ENCODE assay signal across 29 mouse cellular contexts in the genomic region with DNA sequence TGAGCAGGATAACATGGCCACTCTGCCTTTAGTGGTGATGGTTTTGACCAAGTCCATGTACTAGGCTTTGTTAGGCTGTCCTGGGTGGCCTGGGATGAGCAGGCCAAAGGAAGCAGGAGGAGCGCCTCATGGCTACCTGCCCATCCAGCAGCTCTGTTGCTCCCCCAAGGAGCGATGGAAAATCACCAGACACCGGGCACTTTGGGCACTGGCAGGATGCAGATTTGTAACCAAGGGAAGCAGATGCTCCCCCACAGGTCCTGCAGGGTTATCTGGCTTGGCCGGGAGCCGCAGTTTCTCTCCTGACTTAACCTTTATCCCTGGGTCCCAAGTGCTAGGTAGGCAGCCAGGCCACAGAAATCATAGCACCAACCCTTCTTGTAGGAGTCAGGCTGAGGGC. TPM values are rescaled to one million over a fixed set of nuclear protein-coding genes. Genes with fewer than 3 reads are reported as not detected.
DNase-seq lines count a peak whose midpoint lies in the region; ATAC-seq lines count a peak whose summit lies in the region.
"Had no signal": no experiment of that assay in that cellular context is flagged by ENCODE, and none has a peak within 500 bp of the region (broad histone marks: within the 10 kb centered on the region; RNA-seq: fewer than 3 reads in every experiment).

No protein-coding gene starts in this region.

- H3K27me3 ChIP-seq in midbrain, embryonic 15.5 days (replicated peaks) = no peaks in the 10 kb centered on the region
- H3K27me3 ChIP-seq: embryonic facial prominence, embryonic 12.5 days; forebrain, embryonic 12.5 days; limb, embryonic 12.5 days had no signal

- no peak overlapping the region for H3K9ac ChIP-seq in midbrain, embryonic 15.5 days
- H3K9ac ChIP-seq: embryonic facial prominence, embryonic 12.5 days; forebrain, embryonic 12.5 days; heart, embryonic 12.5 days; limb, embryonic 12.5 days; liver, postnatal 0 days had no signal

- WGBS in midbrain, embryonic 15.5 days = 89% methylated on average over 5 of the region's 5 CpGs

- no peak overlapping the region for H3K4me2 ChIP-seq in midbrain, embryonic 15.5 days
- H3K4me2 ChIP-seq: embryonic facial prominence, embryonic 12.5 days; forebrain, embryonic 12.5 days; heart, embryonic 12.5 days; limb, embryonic 12.5 days; liver, embryonic 11.5 days had no signal

- peaks cover 10% of the 10 kb centered on the region for H3K4me1 ChIP-seq in midbrain, embryonic 15.5 days
- H3K4me1 ChIP-seq: embryonic facial prominence, embryonic 12.5 days had no signal

- peak; percentile 83 for DNase-seq in cerebellum, adult 11-12 months
- DNase-seq in cerebellum, adult 18-20 months = peak; percentile 65 to 76
- peak; percentile 48 to 49 for DNase-seq in cerebellum, postnatal 14 days
- DNase-seq in layer of hippocampus, postnatal 14 days (ENCODE audit: low spot score in 2 of 2) = no peak
- DNase-seq: adrenal gland, adult 8-10 months; gastrocnemius, postnatal 25 days; heart, adult 18-20 months; heart, postnatal 10 days; kidney, adult 18-20 months; kidney, postnatal 4 days; liver, postnatal 0 days; thymus, postnatal 25 days had no signal

- no peak overlapping the region for H3K27ac ChIP-seq in midbrain, embryonic 15.5 days
- H3K27ac ChIP-seq: embryonic facial prominence, embryonic 12.5 days; forebrain, embryonic 12.5 days; hindbrain, embryonic 10.5 days; limb, embryonic 12.5 days; midbrain, embryonic 10.5 days had no signal

- no peak overlapping the region for H3K4me3 ChIP-seq in midbrain, embryonic 15.5 days
- H3K4me3 ChIP-seq: embryonic facial prominence, embryonic 12.5 days; forebrain, embryonic 12.5 days; heart, embryonic 12.5 days; hindbrain, embryonic 10.5 days; limb, embryonic 12.5 days; midbrain, embryonic 10.5 days had no signal

- H3K36me3 ChIP-seq in midbrain, embryonic 15.5 days (replicated peaks) = no peaks in the 10 kb centered on the region
- H3K36me3 ChIP-seq: embryonic facial prominence, embryonic 12.5 days; forebrain, embryonic 12.5 days; heart, embryonic 12.5 days; hindbrain, embryonic 10.5 days; limb, embryonic 12.5 days; midbrain, embryonic 10.5 days had no signal

- no peaks in the 10 kb centered on the region for H3K9me3 ChIP-seq in midbrain, embryonic 15.5 days
- H3K9me3 ChIP-seq: embryonic facial prominence, embryonic 12.5 days; heart, embryonic 12.5 days; hindbrain, embryonic 10.5 days; limb, embryonic 12.5 days; midbrain, embryonic 10.5 days had no signal

- ATAC-seq in cerebellum, adult (ENCODE audit: insufficient number of reproducible peaks, low FRiP score, low TSS enrichment) = no peak; the same call in 1 of the 2 replicates
- ATAC-seq in erythroid progenitor cell, adult 5-6 weeks (replicated peaks; ENCODE audit: low FRiP score, poor library complexity, severe bottlenecking) = no peak
- no peak for ATAC-seq in midbrain, embryonic 15.5 days (replicated peaks)
- ATAC-seq: activated CD4-positive, CD25-positive, alpha-beta regulatory T cell, adult 4 months; CD4-positive, CD25-positive, alpha-beta regulatory T cell, adult 4 months; liver, postnatal 0 days; lung, postnatal 0 days had no signal

RNA-seq across cellular contexts. Expression of a gene that starts 10.9 kb away (rescaled TPM):
- total RNA-seq in erythroid progenitor cell, adult 5-6 weeks (2015; ENCODE audit: low replicate concordance) = not detected in 2 replicates
- total RNA-seq in erythroid progenitor cell, adult 5-6 weeks (2017; ENCODE audit: low replicate concordance) = not detected in 2 replicates
- polyA plus RNA-seq in midbrain, embryonic 15.5 days (2015; fragmentation: Nextera tagmentation; extraction: Ambion mirVana) = 0.37 and 0.48 TPM in 2 replicates
- total RNA-seq in layer of hippocampus, postnatal 14 days (2021) = 1 to 10 TPM; 7.5 to 8.5 TPM
- total RNA-seq: gastrocnemius, postnatal 25 days; MEL had no signal
- polyA plus RNA-seq: activated CD4-positive, CD25-positive, alpha-beta regulatory T cell, adult 4 months; CD4-positive, CD25-positive, alpha-beta regulatory T cell, adult 4 months; liver, postnatal 0 days; lung, postnatal 0 days had no signal

RNA-seq across cellular contexts. Expression of a gene that starts 58.3 kb away (rescaled TPM):
- total RNA-seq in erythroid progenitor cell, adult 5-6 weeks (2015; ENCODE audit: low replicate concordance) = 679 and 755 TPM in 2 replicates
- 876 and 895 TPM in 2 replicates for total RNA-seq in erythroid progenitor cell, adult 5-6 weeks (2017; ENCODE audit: low replicate concordance)
- 74.4 and 80.1 TPM in 2 replicates for polyA plus RNA-seq in midbrain, embryonic 15.5 days (2015; fragmentation: Nextera tagmentation; extraction: Ambion mirVana)
- 10 to 100 TPM; 28.3 to 31.3 TPM for total RNA-seq in layer of hippocampus, postnatal 14 days (2021)

RNA-seq across cellular contexts. Expression of a gene that starts 58.9 kb away (rescaled TPM):
- not detected in 2 replicates for total RNA-seq in erythroid progenitor cell, adult 5-6 weeks (2015; ENCODE audit: low replicate concordance)
- total RNA-seq in erythroid progenitor cell, adult 5-6 weeks (2017; ENCODE audit: low replicate concordance) = 0.64 and 1.4 TPM in 2 replicates
- polyA plus RNA-seq in midbrain, embryonic 15.5 days (2015; fragmentation: Nextera tagmentation; extraction: Ambion mirVana) = 0.08 TPM in 1 of 2 replicates, not detected in the other
- total RNA-seq in layer of hippocampus, postnatal 14 days (2021) = not detected
- total RNA-seq: gastrocnemius, postnatal 25 days; layer of hippocampus, postnatal 10 days had no signal
- polyA plus RNA-seq: activated CD4-positive, CD25-positive, alpha-beta regulatory T cell, adult 4 months; CD4-positive, CD25-positive, alpha-beta regulatory T cell, adult 4 months; embryonic facial prominence, embryonic 12.5 days; midbrain, embryonic 10.5 days; neural tube, embryonic 14.5 days; testis, adult 2 months had no signal

Comparison
In these comparisons a context has a peak if more than half of its experiments do, and no peak if none do; other contexts are left out.
1. DNase-seq: peak in cerebellum, adult 11-12 months (single experiment), cerebellum, adult 18-20 months (2 of 2) and cerebellum, postnatal 14 days (2 of 2); none in layer of hippocampus, postnatal 14 days (0 of 2).
2. RNA of a gene that starts 10.9 kb away (total RNA-seq): 7.5 to 8.5 TPM in layer of hippocampus, postnatal 14 days; not detected in erythroid progenitor cell, adult 5-6 weeks; every median in the first group is over 4 times any median in the second.
3. RNA of a gene that starts 58.3 kb away (total RNA-seq): 679 to 895 TPM in erythroid progenitor cell, adult 5-6 weeks; 28.3 to 31.3 TPM in layer of hippocampus, postnatal 14 days; every median in the first group is over 10 times any median in the second.